Mouse (Mus musculus) spleen, embryonic (tissue): ENCODE data around the gene Olfr1208.

ENCODE experiments used
- CTCF ChIA-PET: fragments of 350-600 bp; sonication (Branson Sonifier 250); formaldehyde crosslinking; loops from one replicate; lab custom pipeline; 2022; lab: Charles Lee

Gene Olfr1208

DNA sequence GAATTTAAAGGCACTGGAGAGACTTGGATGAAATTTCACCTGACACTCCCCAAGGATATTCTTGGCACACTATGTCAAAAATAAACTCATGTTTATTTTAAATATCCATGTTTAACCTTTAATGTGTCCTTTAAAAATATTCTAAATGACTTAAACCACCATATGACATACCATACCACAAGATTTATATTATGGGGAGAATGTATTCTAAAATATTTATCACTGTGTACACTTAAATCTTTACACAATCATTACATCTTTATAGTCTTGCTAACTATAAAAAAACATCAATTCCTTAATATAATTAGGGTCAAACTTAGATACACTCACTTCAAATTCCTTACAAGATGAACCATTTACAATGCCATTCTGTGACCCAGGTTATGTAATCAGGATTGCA lies at the start of gene Olfr1208:
TSS of gene Olfr1208 (minus strand) at position 101 of the 400 bp plus-strand sequence.
- CTCF ChIA-PET: no interaction called here

DNA sequence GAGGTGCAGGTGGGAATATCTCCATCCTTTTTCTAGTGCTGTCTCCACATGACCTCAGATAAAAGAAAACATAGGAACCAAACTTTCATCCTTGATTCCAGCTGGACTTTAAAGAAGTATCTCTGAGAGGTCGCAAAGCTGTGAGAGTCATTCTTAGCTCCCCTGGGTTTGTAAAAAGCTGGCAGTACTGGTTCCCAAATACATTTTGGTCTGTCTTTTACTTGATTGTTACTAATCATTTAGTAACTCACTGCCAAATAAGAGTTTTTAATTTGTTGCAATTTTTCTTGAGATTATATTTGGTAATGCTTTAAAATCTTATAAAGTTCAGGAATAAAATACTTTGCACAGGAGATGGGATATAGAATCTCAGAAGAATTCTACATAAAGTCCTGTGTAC lies 35.9 kb upstream of the Olfr1208 start, which contains the start of gene Olfr1211:
TSS of gene Olfr1211 (minus strand) at position 101 of the 400 bp plus-strand sequence.
- CTCF ChIA-PET: no interaction called here

DNA sequence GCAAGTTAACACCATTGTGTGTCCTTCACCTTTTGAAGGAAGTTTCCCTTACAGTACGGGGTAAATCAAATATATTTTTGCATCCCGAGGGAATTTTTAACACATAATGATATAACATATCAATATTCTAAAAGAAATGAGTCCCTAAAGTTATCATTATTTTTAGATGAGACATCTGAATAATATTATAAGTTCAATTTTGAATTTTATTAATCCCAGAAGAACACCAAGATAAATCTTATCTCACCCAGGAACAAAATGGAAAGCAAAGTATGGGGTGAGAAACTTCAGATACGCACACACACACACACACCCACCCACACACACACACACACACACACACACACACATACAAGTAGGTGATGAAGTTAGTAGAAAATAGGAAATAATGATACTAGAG lies 12.9 kb upstream of the Olfr1208 start, which contains the start of gene Olfr1209:
TSS of gene Olfr1209 (minus strand) at position 101 of the 400 bp plus-strand sequence.
- CTCF ChIA-PET: no interaction called here

DNA sequence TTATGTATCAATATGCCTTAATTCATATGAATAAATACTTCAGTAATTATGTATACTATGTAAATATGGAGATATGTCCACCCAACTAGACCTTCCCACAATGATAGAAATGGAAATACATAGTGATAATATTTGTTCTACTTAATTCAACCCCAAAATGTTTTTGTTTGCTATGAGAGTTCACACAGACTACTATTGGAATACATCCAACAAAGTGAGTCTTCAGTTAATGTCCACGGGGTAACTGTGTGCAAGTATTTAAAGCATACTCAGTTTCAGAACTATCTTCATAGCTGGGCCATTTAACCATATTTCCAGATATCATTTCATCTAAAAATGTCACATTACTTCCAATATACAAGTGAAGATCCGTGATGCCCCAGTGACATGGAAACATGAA lies 39.2 kb downstream of the Olfr1208 start, which contains the start of gene Olfr1206:
TSS of gene Olfr1206 (plus strand) at position 301 of the 400 bp plus-strand sequence.
- CTCF ChIA-PET: no interaction called here

DNA sequence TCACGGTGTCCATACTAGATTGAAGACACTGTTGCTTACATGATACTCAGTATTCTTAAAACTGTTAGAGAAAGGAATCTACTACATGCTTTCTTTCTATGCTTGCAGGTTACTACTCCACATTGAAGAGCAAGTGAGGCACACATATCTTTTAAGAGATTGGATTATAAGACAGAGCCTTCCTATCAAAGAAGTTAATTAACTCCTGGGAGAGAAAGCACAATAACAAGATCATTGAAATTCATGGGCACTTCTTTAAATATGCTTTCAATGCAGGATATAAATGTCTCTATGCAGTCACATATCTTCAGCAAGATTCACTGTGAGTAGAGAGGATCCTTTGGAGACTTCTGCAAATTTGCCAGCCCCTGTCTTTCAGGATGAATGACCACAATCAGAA lies 53.1 kb downstream of the Olfr1208 start, which contains the start of gene Olfr1204:
TSS of gene Olfr1204 (plus strand) at position 301 of the 400 bp plus-strand sequence.
- CTCF ChIA-PET: no interaction called here
